Mouse (Mus musculus): ENCODE results near the gene Vcam1.

Vcam1 gene

DNA sequence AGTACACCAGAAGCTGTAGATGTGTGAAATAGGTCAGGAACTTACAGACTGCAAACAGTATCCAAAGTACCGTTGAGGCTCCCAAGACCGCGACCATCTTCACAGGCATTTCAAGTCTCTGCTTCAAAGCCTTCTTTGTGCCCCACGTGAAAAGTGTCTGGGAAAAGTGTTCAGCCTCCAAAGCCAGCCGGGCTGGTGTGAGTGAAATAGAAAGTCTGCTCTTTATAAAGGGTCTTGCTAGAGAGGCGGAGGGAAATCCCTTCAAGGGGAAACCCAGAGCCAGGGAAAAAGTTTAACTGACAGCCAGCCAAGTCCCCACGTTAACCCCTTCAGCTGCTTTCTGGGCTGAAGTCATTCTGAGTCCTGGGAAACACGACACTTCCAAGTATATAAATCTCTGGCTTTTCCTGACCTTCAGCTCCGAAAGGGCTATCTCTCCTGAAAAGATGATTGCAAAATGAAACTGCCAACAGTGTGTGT is at the start of gene Vcam1:
Vcam1 (minus strand) TSS at position 430 of the 480 bp plus-strand sequence.
- DNase-seq (ENCODE audit: low spot score in 2 of 2), result no peak

- DNase-seq (ENCODE audit: low spot score in 2 of 2), result no peak
Measured at GRCm38 (mm10) chr3:116175106-116175505, 45.6 kb upstream of the Vcam1 start.

DNA sequence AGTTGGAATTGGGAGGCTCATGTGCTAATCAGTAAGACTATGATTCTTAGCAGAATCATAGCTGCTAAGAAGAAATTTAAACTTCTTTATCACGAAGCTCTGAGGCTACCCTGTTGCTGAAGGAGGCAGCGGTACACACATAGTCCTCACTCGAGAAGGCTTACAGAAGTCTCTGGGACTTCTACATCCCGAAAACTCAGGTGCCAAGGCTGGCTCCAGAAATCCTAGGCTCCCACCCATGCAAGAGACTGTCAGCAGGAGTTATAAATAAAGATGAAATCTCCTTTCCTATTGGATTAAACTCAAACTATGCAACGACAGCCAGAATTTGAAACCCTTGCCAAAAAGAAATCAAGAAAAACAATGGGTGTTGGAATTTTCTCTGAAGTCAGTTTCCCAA is 42.0 kb upstream of the Vcam1 start:
- DNase-seq (ENCODE audit: low spot score in 2 of 2), result no peak

DNA sequence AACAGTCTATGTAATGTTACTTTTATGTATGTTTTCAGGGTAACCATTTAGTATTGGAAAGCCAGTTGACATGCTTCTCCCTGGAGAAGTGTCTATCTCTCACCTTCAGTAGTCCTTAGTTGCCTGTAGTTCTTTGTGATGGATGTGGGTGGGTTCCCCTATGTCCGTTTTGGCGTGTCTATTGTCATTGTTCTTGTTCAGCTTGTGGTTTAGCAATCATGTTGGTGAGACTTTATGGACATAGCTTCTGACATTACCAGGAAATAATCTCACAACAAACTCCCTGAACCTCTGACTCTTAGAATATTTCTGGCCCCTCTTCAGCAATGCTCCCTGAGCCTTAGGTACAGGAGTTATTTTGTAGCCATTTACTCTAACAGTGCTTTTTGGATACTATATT is 38.6 kb upstream of the Vcam1 start:
- no peak for DNase-seq (ENCODE audit: low spot score in 2 of 2)

- no peak for DNase-seq (ENCODE audit: low spot score in 2 of 2)
Measured at GRCm38 (mm10) chr3:116166296-116166695, 36.8 kb upstream of the Vcam1 start.

- DNase-seq (ENCODE audit: low spot score in 2 of 2), result no peak
Measured at GRCm38 (mm10) chr3:116165030-116165429, 35.5 kb upstream of the Vcam1 start.

- no peak for DNase-seq (ENCODE audit: low spot score in 2 of 2)
Measured at GRCm38 (mm10) chr3:116163517-116163916, 34.0 kb upstream of the Vcam1 start.

DNA sequence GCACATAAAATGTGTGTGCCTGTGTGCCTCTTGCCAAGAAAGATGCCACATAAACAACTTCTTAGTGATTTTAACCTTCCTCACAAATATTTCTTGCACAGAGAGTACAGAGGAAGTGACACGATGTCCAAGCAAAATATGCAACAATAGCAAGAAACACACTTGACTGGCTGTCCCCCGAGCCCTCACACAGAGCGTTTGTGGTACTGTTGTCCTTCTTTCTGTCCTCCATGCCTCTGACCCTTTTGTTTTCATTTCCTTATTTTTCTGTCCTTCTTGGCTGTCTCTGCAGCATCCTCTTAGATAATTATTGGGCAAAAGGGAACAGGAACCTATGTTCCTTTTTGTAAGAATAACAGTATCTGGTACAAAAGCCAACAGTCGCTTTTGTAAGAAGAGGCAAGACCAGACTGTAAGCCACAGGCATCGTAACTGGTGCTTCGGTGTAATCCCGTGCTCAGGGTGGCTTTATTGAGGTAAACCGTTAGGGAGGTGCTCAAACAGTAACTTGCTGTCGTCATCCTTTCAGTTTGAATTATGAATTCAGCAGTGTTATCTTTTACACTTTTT is 32.7 kb upstream of the Vcam1 start:
- no peak for DNase-seq (ENCODE audit: low spot score in 2 of 2)

DNA sequence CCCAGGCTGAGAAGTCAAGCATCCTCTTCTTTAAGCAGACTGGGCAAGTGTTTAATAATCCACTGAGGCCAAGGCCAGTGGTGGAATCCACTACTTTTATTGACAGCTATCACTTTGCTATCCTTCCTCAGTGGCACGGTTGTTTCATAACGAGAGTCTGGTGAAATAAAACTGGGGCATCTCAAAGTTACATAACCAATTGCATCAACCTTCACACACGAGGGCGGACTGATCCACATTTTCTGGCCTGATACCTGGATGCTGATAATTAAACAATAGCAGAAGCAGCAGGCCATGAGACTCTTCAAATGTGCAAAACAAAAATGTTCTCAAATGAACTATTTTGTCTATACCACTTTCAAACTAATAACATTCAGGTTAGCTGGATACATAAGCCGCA is 29.9 kb upstream of the Vcam1 start:
- no peak for DNase-seq (ENCODE audit: low spot score in 2 of 2)

DNA sequence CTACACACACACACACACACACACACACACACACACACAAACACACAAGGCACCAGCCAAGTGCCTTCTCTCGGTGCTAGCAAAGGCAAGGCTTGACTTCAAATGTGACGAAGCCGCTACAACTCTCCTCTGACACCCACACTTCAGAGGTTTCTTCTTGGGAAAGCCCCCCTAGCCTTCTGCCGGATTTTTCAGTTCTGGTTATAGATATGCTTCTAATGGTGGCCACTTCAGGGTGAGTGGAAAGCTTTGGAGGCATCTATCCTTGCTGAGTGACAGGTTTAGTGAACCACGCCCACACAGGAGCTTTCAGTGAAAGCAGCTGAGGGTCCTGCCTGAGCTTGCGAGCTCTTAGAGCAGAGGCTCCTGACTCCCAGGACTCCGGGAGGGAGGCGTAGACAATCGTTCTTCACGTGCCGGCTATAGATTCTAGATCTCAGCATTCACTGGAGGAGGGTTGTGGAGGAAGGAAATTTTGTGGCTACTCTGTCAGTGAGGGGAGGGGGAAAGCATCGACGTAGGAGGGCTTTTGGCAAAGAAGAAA is 28.0 kb upstream of the Vcam1 start:
- no peak for DNase-seq (ENCODE audit: low spot score in 2 of 2)

DNA sequence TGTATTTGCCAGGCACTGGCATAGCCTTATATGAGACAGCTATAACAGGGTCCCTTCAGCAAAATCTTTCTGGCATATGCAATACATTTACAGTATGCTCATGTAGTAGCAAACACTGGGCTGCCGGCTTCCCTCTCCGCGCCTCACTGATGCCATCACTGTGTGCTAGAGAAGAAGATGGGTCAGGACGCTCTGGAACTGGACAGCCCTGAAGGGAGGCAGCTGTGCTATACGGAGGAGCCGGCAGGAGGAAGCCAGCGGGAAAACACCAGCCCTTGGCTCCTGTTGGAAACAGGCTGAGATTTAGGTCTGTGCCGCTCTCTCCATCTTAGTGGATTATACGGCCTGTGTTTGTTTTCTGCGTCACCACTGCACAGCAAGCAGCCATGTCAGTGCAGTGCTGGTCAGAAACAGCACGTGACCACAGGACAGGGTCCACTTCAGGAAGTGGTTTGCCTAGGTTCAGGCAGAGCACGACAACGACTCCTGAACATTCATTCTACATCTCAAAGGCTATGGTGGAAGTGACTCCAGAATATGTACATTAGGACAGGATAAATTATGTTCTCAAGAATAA is 20.7 kb upstream of the Vcam1 start:
- no peak for DNase-seq (ENCODE audit: low spot score in 2 of 2)

- DNase-seq (ENCODE audit: low spot score in 2 of 2), result no peak
Measured at GRCm38 (mm10) chr3:116149096-116149495, 19.6 kb upstream of the Vcam1 start.

- no peak for DNase-seq (ENCODE audit: low spot score in 2 of 2)
Measured at GRCm38 (mm10) chr3:116148676-116149075, 19.2 kb upstream of the Vcam1 start.

DNA sequence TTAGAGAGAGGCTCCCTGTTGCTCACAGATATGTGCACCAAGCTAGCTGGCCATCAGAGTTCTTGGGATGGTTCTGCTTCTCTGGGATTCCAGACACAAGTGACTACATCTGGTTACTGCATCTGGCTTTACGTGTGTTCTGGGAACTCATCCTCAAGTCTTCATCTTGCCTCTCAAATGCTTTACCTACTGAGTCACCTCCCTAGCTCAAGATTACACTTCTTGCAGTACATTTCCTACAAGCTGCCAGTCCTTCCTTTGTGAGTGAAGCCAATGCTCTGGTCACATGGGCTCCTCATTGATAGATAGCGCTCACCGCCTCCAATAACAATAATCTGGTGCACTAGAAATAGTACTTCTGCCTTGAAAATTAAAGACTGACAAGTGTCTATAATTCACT is 11.7 kb upstream of the Vcam1 start:
- no peak for DNase-seq (ENCODE audit: low spot score in 2 of 2)

DNA sequence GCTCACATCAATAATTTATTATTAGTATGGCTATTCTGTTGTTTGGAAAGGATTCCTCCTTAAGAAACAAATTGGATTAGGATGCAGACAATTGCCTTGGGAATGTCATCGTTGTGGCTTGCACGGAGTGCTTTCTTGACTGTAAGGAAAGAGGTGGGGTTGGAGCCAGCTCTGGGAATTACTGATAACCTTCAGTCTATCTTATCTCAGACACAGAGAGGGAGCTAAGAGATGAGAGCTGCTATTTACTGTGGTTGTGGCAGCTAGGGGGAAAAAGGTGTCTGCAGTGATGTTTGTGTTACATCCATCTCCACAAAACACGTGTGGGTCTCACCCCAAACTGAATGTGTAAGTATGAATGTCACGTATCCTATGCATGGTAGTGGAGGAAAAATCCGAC is 9.5 kb upstream of the Vcam1 start:
- no peak for DNase-seq (ENCODE audit: low spot score in 2 of 2)

DNA sequence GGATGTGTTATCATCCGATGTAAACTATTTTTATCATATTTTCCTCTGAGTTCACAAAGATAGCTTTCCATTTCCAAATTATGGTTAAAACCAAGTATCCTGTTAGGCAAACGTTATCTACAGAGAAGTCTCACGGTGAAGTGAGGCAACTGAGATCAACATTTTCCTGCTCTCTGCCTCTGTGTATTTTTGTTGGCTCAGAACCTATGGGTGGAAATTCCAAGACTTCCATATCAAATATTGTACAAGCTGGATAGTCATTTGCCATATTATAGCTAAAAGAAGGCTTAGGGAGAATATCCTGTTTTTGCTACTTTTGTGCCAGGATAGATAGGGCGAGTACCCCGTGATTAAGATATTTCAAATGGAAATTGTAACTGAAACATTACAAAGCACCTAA is 8.6 kb upstream of the Vcam1 start:
- no peak for DNase-seq (ENCODE audit: low spot score in 2 of 2)

- no peak for DNase-seq (ENCODE audit: low spot score in 2 of 2)
Measured at GRCm38 (mm10) chr3:116133363-116133762, 3.9 kb upstream of the Vcam1 start.

DNA sequence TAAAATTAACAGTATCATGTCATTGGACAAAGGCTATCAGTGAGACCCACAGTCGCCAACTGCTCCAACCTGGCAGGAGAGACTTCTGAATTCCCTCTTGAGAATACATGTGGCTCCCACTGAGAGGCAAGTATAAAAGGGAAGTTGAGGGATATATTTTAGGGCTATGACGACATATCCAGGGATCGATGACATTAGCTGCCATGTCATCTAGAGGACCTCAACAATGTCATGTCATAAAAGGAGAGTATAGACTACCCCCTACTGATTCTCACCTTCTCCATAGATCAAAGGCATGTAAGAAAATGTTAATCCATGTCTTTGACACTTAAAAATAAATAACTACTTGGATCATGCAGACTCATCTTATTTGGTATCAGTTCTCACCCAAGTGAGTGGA is 1.2 kb upstream of the Vcam1 start:
- DNase-seq (ENCODE audit: low spot score in 2 of 2), result no peak

DNA sequence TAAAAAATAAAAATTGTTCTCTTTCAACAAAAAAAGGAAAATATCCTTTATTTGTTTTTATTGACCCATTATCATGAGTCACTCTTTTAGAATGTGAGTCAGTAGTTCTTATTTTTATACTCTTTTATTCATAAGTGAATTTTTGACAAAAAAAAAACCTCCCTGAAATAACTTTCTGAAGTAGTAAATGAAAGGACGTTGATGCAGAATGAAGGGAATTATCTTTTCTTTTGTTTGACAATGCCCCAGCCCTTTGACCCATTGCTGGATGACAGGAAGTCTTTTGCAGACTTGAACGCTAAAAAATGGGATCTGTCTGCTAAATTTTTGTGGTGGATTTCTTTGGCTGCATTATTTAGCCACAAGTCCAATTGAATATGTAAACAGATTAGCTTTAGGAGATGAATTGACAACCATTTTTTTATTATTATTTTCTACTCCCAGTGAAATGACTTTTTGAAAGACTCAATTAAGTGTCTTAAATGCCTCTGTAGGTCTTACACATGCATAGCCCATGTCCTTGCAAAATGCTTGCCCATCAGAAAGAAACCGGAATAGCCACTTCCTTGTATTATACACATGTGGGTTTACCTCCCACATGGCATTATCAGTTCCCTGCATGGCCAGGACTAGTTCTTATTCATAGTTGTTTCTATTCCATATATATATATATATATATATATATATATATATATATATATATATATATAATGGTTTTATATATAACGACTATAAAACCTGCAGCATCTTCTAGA is 530 bp upstream of the Vcam1 start:
- DNase-seq (ENCODE audit: low spot score in 2 of 2), result no peak

DNA sequence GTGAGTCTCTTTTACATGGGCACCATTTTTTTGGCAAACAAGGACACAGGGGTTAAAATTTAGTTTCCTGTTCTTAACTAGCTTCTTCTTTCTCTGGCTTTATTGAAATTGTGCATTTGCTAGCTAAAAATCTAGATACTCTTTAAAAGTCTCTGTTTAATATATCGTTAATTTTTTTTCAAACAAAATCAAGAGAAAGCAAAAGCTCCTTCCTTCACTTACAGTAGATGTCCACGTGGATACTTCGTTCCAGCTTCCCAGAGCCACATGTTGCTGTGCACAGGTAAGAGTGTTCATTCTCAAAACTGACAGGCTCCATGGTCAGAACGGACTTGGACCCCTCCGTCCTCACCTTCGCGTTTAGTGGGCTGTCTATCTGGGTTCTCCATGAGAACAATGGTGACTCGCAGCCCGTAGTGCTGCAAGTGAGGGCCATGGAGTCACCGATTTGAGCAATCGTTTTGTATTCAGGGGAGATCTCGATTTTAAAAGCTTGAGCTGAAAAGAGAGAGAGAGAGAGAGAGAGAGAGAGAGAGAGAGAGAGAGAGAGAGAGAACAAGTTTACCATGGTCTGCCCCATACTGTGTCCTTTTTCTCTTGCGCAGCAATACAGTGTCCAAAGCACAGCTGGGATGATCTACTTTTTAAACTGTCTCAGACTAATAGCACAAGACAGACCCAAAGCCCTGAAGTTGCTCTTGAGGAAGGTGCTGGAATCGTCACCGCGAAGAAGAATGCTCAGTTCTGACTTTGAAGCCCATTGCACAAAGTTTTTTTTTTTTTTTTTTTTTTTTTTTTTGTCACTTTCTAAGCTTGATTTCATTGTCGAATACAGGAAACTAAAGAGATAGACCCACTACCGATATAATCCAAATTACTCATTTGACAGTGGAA is 930 bp downstream of the Vcam1 start:
- no peak for DNase-seq (ENCODE audit: low spot score in 2 of 2)

DNA sequence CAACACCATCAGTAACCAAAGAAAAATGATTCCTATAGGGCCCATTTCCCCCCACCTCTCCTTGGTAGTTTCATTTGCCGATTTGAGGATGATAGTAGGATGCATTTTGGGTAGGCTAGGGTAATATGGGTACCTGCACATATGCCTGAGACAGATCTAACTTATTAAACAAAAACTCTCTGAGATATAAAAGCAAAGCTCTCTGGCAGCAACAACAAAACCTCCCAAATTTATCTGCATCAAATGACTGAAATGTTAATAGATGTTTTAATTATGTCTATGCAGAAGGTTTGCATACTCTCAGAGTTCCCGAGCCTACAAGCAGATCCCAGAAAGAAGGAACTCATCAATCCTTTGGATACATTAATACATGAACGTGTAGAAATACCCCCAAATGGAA is 1.7 kb downstream of the Vcam1 start:
- DNase-seq (ENCODE audit: low spot score in 2 of 2), result no peak

DNA sequence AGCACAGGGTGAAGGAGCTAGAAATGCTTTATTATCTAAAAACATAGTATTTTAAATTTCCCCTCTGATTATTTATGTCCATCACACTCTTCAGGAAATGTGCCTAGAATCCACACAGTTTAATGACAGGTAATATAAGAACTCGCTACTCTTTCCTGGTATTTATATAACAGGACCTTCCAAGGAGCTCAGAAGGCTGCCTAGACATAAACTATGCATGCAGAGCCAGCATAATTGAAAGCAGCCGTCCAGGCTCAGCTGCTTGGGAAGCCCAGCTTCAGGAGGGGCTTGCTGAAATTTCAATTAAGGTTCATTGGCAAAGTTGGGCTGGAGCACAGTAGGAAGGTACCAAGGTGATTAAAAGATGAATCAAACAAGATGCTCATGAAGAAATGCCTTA is 2.2 kb downstream of the Vcam1 start:
- DNase-seq (ENCODE audit: low spot score in 2 of 2), result no peak

Measured in right cerebral cortex, adult 2 months (tissue).